Mouse (Mus musculus) retina, postnatal 7 days (tissue): ENCODE results near the gene Zswim1.
"Not testable (repeated sequence)": the region's sequence is repeated elsewhere in the genome, so short reads cannot be mapped to it uniquely, and the experiment has no call there.

Experiments used
- DNase-seq: peaks from one replicate; pipeline ENCODE4 v3.0.0-alpha.2; 2012; ENCODE audit warnings: low read depth, low spot score

The Zswim1 gene

GRCm38 (mm10) chr2:164793236-164793635, 29.2 kb upstream of the Zswim1 start:
- DNase-seq = no peak

- DNase-seq = no peak
These were observed 28.7 kb upstream of the Zswim1 start for GRCm38 (mm10) chr2:164793772-164794171.

- DNase-seq = peak; percentile 91
These were observed 28.2 kb upstream of the Zswim1 start for GRCm38 (mm10) chr2:164794293-164794692.

DNA sequence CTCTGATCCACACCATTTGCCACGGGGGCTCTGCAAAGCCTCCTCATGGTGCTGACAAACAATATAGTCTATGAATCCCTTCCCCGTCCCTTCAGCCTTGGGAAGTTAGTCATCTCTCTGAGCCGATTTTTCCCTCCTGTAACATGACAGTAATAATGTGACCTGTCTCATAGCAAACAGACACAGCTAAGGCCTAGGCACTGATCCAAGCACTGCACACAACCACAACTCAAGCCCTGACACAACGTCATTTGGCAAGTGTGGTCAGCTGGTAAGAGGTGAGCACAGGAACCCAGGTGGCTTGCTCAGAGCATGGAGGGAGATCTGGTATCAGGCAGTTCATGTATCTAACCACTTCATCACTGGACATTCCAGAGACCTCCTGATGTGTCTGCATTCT, 26.6 kb upstream of the Zswim1 start:
- no peak for DNase-seq

DNA sequence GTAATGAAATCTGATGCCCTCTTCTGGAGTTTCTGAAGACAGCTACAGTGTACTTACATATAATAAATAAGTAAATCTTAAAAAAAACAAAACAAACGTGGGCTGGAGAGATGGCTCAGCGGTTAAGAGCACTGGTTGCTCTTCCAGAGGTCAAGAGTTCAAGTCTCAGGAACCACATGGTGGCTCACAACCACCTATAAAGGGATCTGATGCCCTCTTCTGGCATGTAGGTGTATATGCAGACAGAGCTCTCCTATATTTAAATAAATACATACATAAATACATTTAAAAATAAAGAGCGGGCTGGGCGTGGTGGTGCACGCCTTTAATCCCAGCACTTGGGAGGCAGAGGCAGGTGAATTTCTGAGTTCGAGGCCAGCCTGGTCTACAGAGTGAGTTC, 23.9 kb upstream of the Zswim1 start:
- DNase-seq = not testable (repeated sequence)

DNA sequence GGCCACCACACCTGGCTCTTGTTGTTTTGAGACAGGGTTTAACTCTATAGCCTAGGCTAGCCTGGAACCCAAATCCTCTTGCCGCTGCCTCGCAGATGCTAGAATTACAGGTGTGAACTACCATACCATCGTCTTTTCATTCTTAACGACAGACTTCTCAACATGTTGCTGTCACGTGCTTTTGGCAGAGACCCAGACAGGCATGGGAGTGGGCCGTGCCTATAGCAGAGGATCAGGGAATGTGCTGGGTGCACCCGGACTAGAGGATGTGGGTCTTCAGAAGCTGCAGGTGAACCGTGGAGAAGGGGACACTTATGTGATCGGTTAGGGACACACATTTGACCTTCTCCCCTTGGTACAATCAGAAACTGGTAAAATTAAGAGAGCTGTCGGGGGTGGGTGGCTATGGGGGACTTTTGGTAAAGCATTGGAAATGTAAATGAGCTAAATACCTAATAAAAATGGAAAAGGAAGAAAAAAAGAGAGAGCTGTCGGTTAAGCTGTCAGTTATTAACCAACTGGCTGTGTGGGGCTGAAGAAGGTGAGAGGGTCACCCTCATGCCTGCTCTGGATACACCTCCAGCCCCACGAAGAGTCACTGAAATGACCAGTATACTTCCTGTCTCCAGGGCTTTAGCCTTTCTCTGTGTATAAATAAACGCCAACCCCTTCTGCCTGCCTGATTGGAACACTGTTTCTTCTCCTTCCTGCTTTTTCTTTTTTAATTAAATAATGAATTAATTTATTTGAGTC, 22.1 kb upstream of the Zswim1 start:
- no peak for DNase-seq

- DNase-seq = no peak
These were observed 19.1 kb upstream of the Zswim1 start for GRCm38 (mm10) chr2:164803201-164803920.

GRCm38 (mm10) chr2:164803921-164804313, 18.6 kb upstream of the Zswim1 start:
- DNase-seq = no peak

- DNase-seq = peak; percentile 99
These were observed 17.8 kb upstream of the Zswim1 start, which contains the start of the genes Acot8 and Zswim3 for GRCm38 (mm10) chr2:164804533-164805331. Acot8 (minus strand) TSS chr2:164804882. Zswim3 (plus strand) TSS chr2:164805098.

DNA sequence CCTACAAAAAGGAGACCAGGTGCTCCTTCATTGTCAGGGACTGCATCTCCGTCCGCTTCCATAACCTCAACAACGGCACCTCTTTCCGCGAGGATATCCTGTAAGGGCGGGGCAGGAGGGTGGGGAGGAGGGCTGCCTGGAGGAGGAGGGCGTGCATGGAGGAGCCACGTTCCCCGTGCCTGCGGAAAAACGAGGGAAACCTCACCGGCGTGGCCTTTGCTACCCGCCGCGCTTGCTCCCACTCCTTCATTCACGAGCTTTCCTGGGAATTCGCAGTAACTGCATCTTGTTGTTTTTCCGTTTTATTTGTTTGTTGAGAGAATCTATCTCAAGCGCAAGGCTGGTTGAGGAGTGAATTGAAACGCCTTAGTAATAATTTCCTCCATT, 17.2 kb upstream of the Zswim1 start:
- DNase-seq = no peak

DNA sequence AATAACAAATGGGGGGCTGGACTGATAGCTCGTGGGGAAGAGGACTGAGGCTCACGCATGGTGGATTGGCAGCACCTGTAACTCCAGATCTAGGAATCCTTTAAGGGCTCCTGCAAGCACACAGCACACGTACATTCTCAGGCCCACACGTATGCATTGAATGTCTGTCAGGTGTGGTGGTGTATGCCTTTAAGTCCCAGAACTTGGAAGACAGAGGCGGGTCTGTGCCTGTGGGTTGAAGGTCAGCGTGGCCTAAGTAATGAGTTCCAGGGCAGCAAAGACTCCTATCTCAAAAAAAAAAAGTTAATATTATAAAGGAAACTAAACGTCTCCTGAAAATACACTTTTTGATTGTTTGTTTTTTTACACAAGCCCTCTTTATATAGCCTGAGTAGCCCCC, 15.9 kb upstream of the Zswim1 start:
- no peak for DNase-seq

DNA sequence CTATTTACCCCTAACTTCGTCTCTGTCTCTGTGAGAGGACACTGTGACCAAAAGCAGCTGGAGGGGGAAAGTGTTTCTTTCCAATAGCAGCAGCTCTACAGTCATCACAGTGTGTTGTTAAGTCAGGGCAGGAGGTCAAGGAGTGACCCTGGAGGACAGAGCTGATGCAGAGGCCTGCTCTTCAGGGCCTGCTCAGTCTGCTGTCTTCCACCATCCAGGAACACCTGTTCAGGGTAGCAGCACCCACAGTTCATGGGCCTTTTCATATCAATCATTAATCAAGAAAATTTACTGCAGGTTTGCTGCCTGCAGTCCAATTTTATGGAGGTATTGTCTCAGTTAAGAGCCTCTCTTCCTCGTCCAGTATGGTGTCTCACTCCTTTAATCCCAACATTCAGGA, 8.9 kb upstream of the Zswim1 start:
- DNase-seq = no peak

DNA sequence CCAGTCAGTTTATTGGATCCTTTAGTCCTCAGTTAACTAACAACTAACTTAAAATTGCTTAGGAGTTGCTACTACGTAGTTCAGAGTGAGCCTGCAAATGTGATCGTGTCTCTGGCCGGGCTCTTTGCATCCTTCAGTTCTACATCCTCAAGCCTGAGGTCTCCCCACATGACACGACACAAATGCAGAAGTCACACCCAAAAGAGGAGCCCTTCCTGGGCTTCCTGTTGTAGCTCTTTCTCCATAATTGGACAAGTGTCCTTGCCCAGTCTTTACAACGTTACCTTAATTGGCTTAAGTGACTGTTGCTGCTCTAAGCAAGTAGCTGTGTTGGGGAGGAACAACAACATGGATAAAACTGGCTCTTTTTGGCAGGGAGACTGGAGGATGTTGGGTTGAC, 7.1 kb upstream of the Zswim1 start:
- no peak for DNase-seq

DNA sequence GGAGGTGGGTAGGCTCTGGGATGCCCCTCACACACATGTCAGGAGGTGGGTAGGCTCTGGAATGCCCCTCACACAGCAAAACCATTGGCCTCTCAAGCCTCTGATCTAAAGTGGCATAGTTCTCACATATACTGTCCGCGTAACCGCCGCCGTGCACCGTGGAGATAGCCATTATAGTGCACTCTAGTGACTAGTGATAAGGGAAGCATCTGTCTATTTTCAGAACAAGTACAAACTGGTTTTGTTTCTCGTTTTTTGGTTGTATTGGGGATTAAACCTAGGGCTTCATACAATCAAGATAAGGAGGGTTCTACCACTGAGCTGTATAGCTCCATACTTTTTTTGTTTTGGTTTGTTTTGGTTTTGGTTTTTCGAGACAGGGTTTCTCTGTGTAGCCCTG, 6.7 kb upstream of the Zswim1 start:
- no peak for DNase-seq

GRCm38 (mm10) chr2:164817206-164817605, 5.3 kb upstream of the Zswim1 start:
- no peak for DNase-seq

DNA sequence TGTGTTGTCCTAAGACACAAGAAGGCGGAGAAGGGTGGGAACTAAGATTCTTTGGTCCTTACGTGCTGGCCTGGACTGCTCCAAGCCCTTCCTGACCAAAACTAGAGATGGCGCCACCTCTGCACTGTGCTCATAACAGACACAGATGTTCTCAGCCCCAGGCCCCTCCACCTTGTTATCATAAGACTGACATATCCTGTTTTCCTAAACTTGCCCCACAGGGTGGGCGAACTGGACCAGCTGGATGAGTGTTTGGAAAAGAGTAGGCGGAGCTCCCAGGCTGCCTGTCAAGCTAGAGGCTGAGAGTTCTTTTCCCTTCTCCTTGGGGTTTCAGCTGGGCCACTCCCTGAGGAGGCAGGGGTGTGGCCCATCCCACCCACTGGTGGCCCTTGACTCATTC, 4.8 kb upstream of the Zswim1 start:
- DNase-seq = no peak

GRCm38 (mm10) chr2:164821060-164821459, 1.4 kb upstream of the Zswim1 start:
- no peak for DNase-seq

DNA sequence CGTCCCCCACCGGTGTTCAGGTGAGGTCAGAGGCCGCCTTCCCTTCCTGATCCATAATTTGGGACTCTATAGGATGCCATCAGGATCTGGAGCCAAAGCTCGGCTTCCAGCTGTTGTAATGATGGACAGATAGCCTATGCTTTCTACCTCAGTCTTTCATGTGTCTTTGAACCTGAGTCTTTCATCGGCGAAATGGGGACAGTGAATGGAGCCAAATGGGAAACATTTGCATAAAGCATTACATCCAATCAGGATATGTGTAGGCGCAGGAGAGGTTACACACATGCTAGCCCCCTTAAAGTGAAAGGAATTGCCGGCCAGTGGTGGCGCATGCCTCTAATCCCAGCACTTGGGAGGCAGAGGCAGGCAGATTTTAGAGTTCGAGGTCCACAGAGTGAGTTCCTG, 697 bp downstream of the Zswim1 start:
- DNase-seq = no peak

DNA sequence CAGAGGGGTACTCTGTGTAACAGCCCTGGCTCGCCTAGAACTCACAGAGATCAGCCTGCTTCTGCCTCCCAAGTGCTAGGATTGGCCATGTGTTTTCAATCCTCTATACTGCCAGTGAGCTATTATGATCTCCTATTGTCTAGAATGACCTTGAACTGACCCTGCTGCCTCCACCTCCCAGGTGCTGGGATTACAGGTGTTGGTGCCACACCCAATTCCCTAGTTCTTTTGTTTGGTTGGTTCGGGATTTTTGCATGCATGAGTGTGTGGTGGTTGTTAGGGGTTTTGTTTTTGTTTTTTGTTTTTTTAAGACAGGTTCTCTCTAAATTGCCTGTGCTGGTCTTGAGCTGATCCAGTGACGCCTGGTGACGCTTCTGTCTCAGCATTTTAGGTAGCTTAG, 1.5 kb downstream of the Zswim1 start:
- no peak for DNase-seq

- no peak for DNase-seq
These were observed 3.0 kb downstream of the Zswim1 start for GRCm38 (mm10) chr2:164825521-164825920.

DNA sequence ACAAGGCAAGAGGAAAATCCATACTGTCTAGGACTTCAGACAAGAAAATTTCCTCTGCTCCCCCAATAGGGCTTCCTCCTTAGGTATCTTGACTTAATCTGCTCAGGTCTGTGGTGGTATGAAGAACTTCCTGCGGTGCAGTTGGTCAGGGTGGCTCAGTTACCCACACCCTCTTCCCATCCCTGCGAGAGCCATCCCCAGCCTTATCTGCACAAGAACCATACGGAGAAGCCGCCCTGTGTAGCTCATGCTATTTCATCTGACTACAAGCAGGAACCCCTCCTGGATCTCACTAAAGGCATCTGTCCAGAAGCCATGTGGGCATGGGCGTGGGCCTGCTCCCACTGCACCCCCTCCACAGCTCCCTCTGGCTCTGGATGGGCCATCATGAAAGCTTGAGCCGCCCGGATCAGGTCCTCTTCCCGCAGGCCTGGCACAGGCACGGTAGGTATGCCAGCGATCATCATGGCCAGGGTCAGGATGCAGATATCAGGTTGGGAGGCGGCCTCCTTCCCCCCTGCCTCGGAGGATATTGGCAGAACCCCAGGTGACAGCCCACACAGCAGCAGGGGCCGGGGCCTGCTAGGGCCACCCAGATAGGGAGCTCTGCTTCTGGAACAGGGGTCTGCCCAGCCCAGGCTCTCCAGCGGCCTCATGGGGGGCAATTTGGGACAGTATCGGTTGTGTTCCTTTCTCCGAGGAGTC, 4.8 kb downstream of the Zswim1 start:
- no peak for DNase-seq

- DNase-seq = no peak
These were observed 6.0 kb downstream of the Zswim1 start, which contains the start of gene Spata25 for GRCm38 (mm10) chr2:164828437-164828836. Spata25 (minus strand) TSS chr2:164828537.
